Mouse (Mus musculus): Measurements from ENCODE around the gene Olfr902. TPM values are rescaled to one million over a fixed set of nuclear protein-coding genes. Genes with fewer than 3 reads are reported as not detected.

Olfr902 gene
- polyA plus RNA-seq, 1 experiment from 2014 or later, result not detected

GRCm38 (mm10) chr9:38470807-38471206, 23.4 kb downstream of the Olfr902 start, which contains the start of gene Olfr905:
Gene Olfr905, plus strand, starts transcription at chr9:38471107.
- Histone ChIP-seq H3K9ac (ENCODE audit: low read length) (no peak within 1 kb of the TSS), H3K36me3 (ENCODE audit: control insufficient read depth, insufficient read depth, low read length) (no peaks in the 10 kb centered on the region), H3K9me3 (ENCODE audit: control insufficient read depth, low read length) (no peaks in the 10 kb centered on the region), H3K4me2 (ENCODE audit: low read length) (no peak within 1 kb of the TSS), H3K27ac (replicated peaks in 1 of 2; ENCODE audit: control insufficient read depth in 1 of 2, insufficient read depth in 1 of 2, low read depth in 2 of 2, low read length in 2 of 2) (no peak within 1 kb of the TSS), H3K27me3 (ENCODE audit: control insufficient read depth, insufficient read depth, low read length) (no peaks in the 10 kb centered on the region), H3K4me3 (ENCODE audit: control insufficient read depth in 1 of 2, insufficient read depth in 1 of 2, low read depth in 1 of 2, low read length in 2 of 2) (no peak within 1 kb of the TSS), H3K4me1 (ENCODE audit: control insufficient read depth in 2 of 2, insufficient read depth in 2 of 2, low read length in 2 of 2) (no peaks in the 10 kb centered on the region)
- no peak for ATAC-seq (ENCODE audit: insufficient number of reproducible peaks, insufficient read depth, low FRiP score, low read depth)

GRCm38 (mm10) chr9:38486785-38487184, 39.3 kb downstream of the Olfr902 start, which contains the start of gene Olfr906:
Gene Olfr906, plus strand, starts transcription at chr9:38487085.
- Histone ChIP-seq H3K4me3 (ENCODE audit: control insufficient read depth in 1 of 2, insufficient read depth in 1 of 2, low read depth in 1 of 2, low read length in 2 of 2) (no peak within 1 kb of the TSS), H3K27ac (replicated peaks in 1 of 2; ENCODE audit: control insufficient read depth in 1 of 2, insufficient read depth in 1 of 2, low read depth in 2 of 2, low read length in 2 of 2) (no peak within 1 kb of the TSS), H3K27me3 (ENCODE audit: control insufficient read depth, insufficient read depth, low read length) (no peaks in the 10 kb centered on the region), H3K4me1 (ENCODE audit: control insufficient read depth in 2 of 2, insufficient read depth in 2 of 2, low read length in 2 of 2) (no peaks in the 10 kb centered on the region), H3K9me3 (ENCODE audit: control insufficient read depth, low read length) (no peaks in the 10 kb centered on the region), H3K4me2 (ENCODE audit: low read length) (no peak within 1 kb of the TSS), H3K9ac (ENCODE audit: low read length) (no peak within 1 kb of the TSS), H3K36me3 (ENCODE audit: control insufficient read depth, insufficient read depth, low read length) (no peaks in the 10 kb centered on the region)
- ATAC-seq (ENCODE audit: insufficient number of reproducible peaks, insufficient read depth, low FRiP score, low read depth), result no peak
- 67% methylated on average over 3 of the region's 3 CpGs for WGBS

- H3K36me3 ChIP-seq (ENCODE audit: control insufficient read depth, insufficient read depth, low read length), result no peaks in the 10 kb centered on the region
- H3K4me1 ChIP-seq (ENCODE audit: control insufficient read depth in 2 of 2, insufficient read depth in 2 of 2, low read length in 2 of 2), result no peaks in the 10 kb centered on the region
- H3K27ac ChIP-seq (replicated peaks in 1 of 2; ENCODE audit: control insufficient read depth in 1 of 2, insufficient read depth in 1 of 2, low read depth in 2 of 2, low read length in 2 of 2), result no peak within 1 kb of the TSS
- no peaks in the 10 kb centered on the region for H3K27me3 ChIP-seq (ENCODE audit: control insufficient read depth, insufficient read depth, low read length)
- H3K4me3 ChIP-seq (ENCODE audit: control insufficient read depth in 1 of 2, insufficient read depth in 1 of 2, low read depth in 1 of 2, low read length in 2 of 2), result no peak within 1 kb of the TSS
- no peak within 1 kb of the TSS for H3K4me2 ChIP-seq (ENCODE audit: low read length)
- H3K9ac ChIP-seq (ENCODE audit: low read length), result no peak within 1 kb of the TSS
- ATAC-seq (ENCODE audit: insufficient number of reproducible peaks, insufficient read depth, low FRiP score, low read depth), result no peak
- WGBS, result 74% methylated on average over 2 of the region's 2 CpGs
- H3K9me3 ChIP-seq (ENCODE audit: control insufficient read depth, low read length), result no peaks in the 10 kb centered on the region
These were observed 48.0 kb downstream of the Olfr902 start, which contains the start of gene Olfr907 for GRCm38 (mm10) chr9:38495501-38495900. Gene Olfr907, plus strand, starts transcription at chr9:38495801.

Other genes with a start within 250 kb of the Olfr902 start
- not detected in 2 replicates for gene Olfr893, start 239.3 kb upstream of the Olfr902 start, polyA plus RNA-seq (2014; fragmentation: Nextera tagmentation; extraction: Ambion mirVana)
- not detected in 2 replicates for gene Olfr894, start 229.6 kb upstream of the Olfr902 start, polyA plus RNA-seq (2014; fragmentation: Nextera tagmentation; extraction: Ambion mirVana)
- not detected in 2 replicates for gene Olfr143, start 194.9 kb upstream of the Olfr902 start, polyA plus RNA-seq (2014; fragmentation: Nextera tagmentation; extraction: Ambion mirVana)
- gene Olfr895, start 179.8 kb upstream of the Olfr902 start, polyA plus RNA-seq (2014; fragmentation: Nextera tagmentation; extraction: Ambion mirVana), result not detected in 2 replicates
- not detected in 2 replicates for gene Olfr896-ps1, start 156.5 kb upstream of the Olfr902 start, polyA plus RNA-seq (2014; fragmentation: Nextera tagmentation; extraction: Ambion mirVana)
- gene Olfr25, start 118.6 kb upstream of the Olfr902 start, polyA plus RNA-seq (2014; fragmentation: Nextera tagmentation; extraction: Ambion mirVana), result not detected in 2 replicates
- gene Olfr898, start 99.2 kb upstream of the Olfr902 start, polyA plus RNA-seq (2014; fragmentation: Nextera tagmentation; extraction: Ambion mirVana), result not detected in 2 replicates
- gene Olfr250, start 80.8 kb upstream of the Olfr902 start, polyA plus RNA-seq (2014; fragmentation: Nextera tagmentation; extraction: Ambion mirVana), result not detected in 2 replicates
- not detected in 2 replicates for gene Olfr251, start 70.6 kb upstream of the Olfr902 start, polyA plus RNA-seq (2014; fragmentation: Nextera tagmentation; extraction: Ambion mirVana)
- gene Olfr147, start 46.0 kb upstream of the Olfr902 start, polyA plus RNA-seq (2014; fragmentation: Nextera tagmentation; extraction: Ambion mirVana), result not detected in 2 replicates
- not detected in 2 replicates for gene Olfr901, start 18.2 kb upstream of the Olfr902 start, polyA plus RNA-seq (2014; fragmentation: Nextera tagmentation; extraction: Ambion mirVana)
- not detected in 2 replicates for gene Olfr904, start 15.5 kb downstream of the Olfr902 start, polyA plus RNA-seq (2014; fragmentation: Nextera tagmentation; extraction: Ambion mirVana)
- gene Olfr905, start 23.5 kb downstream of the Olfr902 start, polyA plus RNA-seq (2014; fragmentation: Nextera tagmentation; extraction: Ambion mirVana), result not detected in 2 replicates
- not detected in 2 replicates for gene Olfr906, start 39.4 kb downstream of the Olfr902 start, polyA plus RNA-seq (2014; fragmentation: Nextera tagmentation; extraction: Ambion mirVana)
- not detected in 2 replicates for gene Olfr907, start 48.1 kb downstream of the Olfr902 start, polyA plus RNA-seq (2014; fragmentation: Nextera tagmentation; extraction: Ambion mirVana)
- gene Olfr911-ps1, start 73.9 kb downstream of the Olfr902 start, polyA plus RNA-seq (2014; fragmentation: Nextera tagmentation; extraction: Ambion mirVana), result not detected in 2 replicates
- gene Olfr910, start 90.2 kb downstream of the Olfr902 start, polyA plus RNA-seq (2014; fragmentation: Nextera tagmentation; extraction: Ambion mirVana), result not detected in 2 replicates
- gene Olfr912, start 132.5 kb downstream of the Olfr902 start, polyA plus RNA-seq (2014; fragmentation: Nextera tagmentation; extraction: Ambion mirVana), result not detected in 2 replicates
- not detected in 2 replicates for gene Olfr913, start 145.1 kb downstream of the Olfr902 start, polyA plus RNA-seq (2014; fragmentation: Nextera tagmentation; extraction: Ambion mirVana)
- gene Olfr914, start 157.4 kb downstream of the Olfr902 start, polyA plus RNA-seq (2014; fragmentation: Nextera tagmentation; extraction: Ambion mirVana), result not detected in 2 replicates
- gene Olfr916, start 212.2 kb downstream of the Olfr902 start, polyA plus RNA-seq (2014; fragmentation: Nextera tagmentation; extraction: Ambion mirVana), result not detected in 2 replicates
- gene Olfr917, start 218.2 kb downstream of the Olfr902 start, polyA plus RNA-seq (2014; fragmentation: Nextera tagmentation; extraction: Ambion mirVana), result not detected in 2 replicates
- not detected in 2 replicates for gene Olfr918, start 226.9 kb downstream of the Olfr902 start, polyA plus RNA-seq (2014; fragmentation: Nextera tagmentation; extraction: Ambion mirVana)

Measured in heart, embryonic 14.5 days (tissue).